Mouse (Mus musculus) liver, embryonic 14.5 days (tissue): ENCODE data around the gene Olfr1245. TPM values are rescaled to one million over a fixed set of nuclear protein-coding genes. Genes with fewer than 3 reads are reported as not detected.

Experiments used
- ATAC-seq: fragments of 200-750 bp; cut with Nextera tagmentation; 2 replicates; pipeline ENCODE4 v1.8.0; 2017; ENCODE audit warnings: moderate number of reproducible peaks, mild to moderate bottlenecking, moderate library complexity; ENCODE audit not compliant: insufficient read depth
- DNase-seq, 3 experiments: peaks; one replicate each; pipeline ENCODE4 v3.0.0-alpha.2; 2012 to 2013; ENCODE audit warnings: low read depth in 3 of 3, low spot score in 3 of 3
- H3K27ac ChIP-seq: fragments of 300-500 bp; sonication (generic); 2 replicates; pipeline ENCODE4 v1.5.1; 2014; ENCODE audit warnings: moderate library complexity, mild to moderate bottlenecking, control low read depth, inconsistent platforms
- H3K27me3 ChIP-seq: fragments of 300-500 bp; sonication (generic); 2 replicates; pipeline ENCODE4 v1.6.1; 2014; ENCODE audit warnings: mild to moderate bottlenecking, low read length, moderate library complexity; ENCODE audit not compliant: control insufficient read depth, insufficient read depth
- H3K36me3 ChIP-seq: fragments of 300-500 bp; sonication (generic); replicated peaks from 2 replicates; pipeline ENCODE4 v1.6.1; 2014; ENCODE audit warnings: low read depth; ENCODE audit not compliant: control insufficient read depth, insufficient read depth
- H3K4me1 ChIP-seq, 2 experiments: fragments of 200-500 bp in 1 of 2; fragments of 300-500 bp in 1 of 2; sonication (generic) in 1 of 2; replicated peaks; 2 replicates each; pipeline ENCODE4 v1.6.1; 2012 to 2014; ENCODE audit warnings: antibody characterized with exemption in 1 of 2, inconsistent platforms in 1 of 2, low read length in 1 of 2; ENCODE audit not compliant: control insufficient read depth in 2 of 2, insufficient read depth in 2 of 2
- H3K4me2 ChIP-seq: fragments of 300-500 bp; sonication (generic); 2 replicates; pipeline ENCODE4 v1.6.1; 2014; ENCODE audit warnings: low read depth, mild to moderate bottlenecking, control low read depth, moderate library complexity
- H3K4me3 ChIP-seq, 2 experiments: fragments of 200-500 bp in 1 of 2; fragments of 300-500 bp in 1 of 2; sonication (generic) in 1 of 2; 2 replicates each; pipeline ENCODE4 v1.5.1; 2012 to 2014; ENCODE audit warnings: low read depth in 2 of 2, low read length in 2 of 2, mild to moderate bottlenecking in 2 of 2, control low read depth in 1 of 2, inconsistent platforms in 1 of 2, moderate library complexity in 1 of 2; ENCODE audit not compliant: insufficient read depth in 1 of 2
- H3K9ac ChIP-seq: fragments of 300-500 bp; sonication (generic); replicated peaks from 2 replicates; pipeline ENCODE4 v1.6.1; 2014; ENCODE audit warnings: mild to moderate bottlenecking, control low read depth, moderate library complexity
- H3K9me3 ChIP-seq: fragments of 300-500 bp; sonication (generic); 2 replicates; pipeline ENCODE4 v1.6.1; 2016; ENCODE audit warnings: low read length, mixed read lengths; ENCODE audit not compliant: control insufficient read depth
- CTCF ChIP-seq: IDR thresholded peaks from 2 replicates; pipeline ENCODE4 v1.5.1; 2016; ENCODE audit warnings: antibody characterized with exemption, low read depth, control low read depth
- EP300 ChIP-seq: IDR thresholded peaks from 2 replicates; pipeline ENCODE4 v1.6.1; 2016; ENCODE audit warnings: antibody characterized with exemption, low read depth
- WGBS: fragments of 180-500 bp; shearing (Covaris S2); extraction: QIAGEN DNeasy Blood & Tissue Kit; methylation state at CpG from one replicate; pipeline ENCODE4 v1.1.7; 2014; ENCODE audit not compliant: insufficient replicate concordance; 5-methylcytosine and 5-hydroxymethylcytosine counted together
- polyA plus RNA-seq, 2 experiments: library from polyadenylated mRNA; depleted of rRNA in 1 of 2; stranded (reverse) in 1 of 2; unstranded in 1 of 2; fragments of >200 nt; fragmentation: Nextera tagmentation in 1 of 2; extraction: Ambion mirVana in 1 of 2; gene quantifications; 2 replicates each; pipeline versions ENCODE4 v1.2.1 to v1.2.3; 2012 to 2014

Olfr1245 gene
- polyA plus RNA-seq, 2 experiments = not detected

DNA sequence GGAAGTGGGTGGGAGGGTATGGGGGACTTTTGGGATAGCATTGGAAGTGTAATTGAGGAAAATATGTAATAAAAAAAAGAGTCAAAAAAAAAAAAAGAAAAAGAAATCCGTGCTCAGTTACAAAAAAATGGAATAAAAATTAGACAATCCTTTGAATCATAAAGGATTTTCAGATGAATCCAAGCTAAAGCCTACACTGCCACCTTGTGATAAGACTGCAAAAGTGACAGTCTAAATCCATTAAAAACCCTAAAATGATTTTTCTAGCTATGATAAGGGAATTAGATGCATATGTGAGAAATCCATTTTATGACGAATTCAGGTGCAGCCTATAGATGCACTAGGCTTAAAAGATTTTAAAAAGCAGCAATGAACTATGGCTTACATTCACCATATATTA, 33.7 kb downstream of the Olfr1245 start:
- Histone ChIP-seq H3K4me1 (no peaks in the 10 kb centered on the region), H3K4me3 (no peak overlapping the region), H3K27me3 (no peaks in the 10 kb centered on the region), H3K27ac (no peak overlapping the region), H3K9ac (no peak overlapping the region), H3K9me3 (no peaks in the 10 kb centered on the region), H3K4me2 (no peak overlapping the region), H3K36me3 (no peaks in the 10 kb centered on the region)
- no peak for DNase-seq
- 40% methylated on average over 2 of the region's 2 CpGs for WGBS
- TF ChIP-seq CTCF = no peak
- no peak for ATAC-seq

DNA sequence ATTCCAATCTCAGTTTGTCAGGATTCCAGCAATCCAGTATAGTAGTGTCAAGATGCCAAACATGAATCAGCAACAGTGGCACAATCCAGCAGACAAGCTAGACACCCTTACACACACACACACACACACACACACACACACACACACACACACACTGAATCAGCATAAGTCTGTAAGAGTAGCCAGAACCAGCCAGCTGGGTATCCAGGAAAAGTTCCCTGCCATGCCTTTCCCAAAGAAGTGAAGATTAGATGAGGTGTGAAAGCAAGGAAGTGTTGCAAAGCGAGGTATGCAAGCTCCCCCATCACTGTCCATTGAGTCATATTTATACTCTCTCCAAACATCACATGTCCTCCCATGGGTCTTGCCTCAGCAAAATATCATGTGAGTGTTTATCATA, 38.3 kb downstream of the Olfr1245 start:
- Histone ChIP-seq H3K4me3 (no peak overlapping the region), H3K27me3 (no peaks in the 10 kb centered on the region), H3K9ac (no peak overlapping the region), H3K27ac (no peak overlapping the region), H3K4me2 (no peak overlapping the region), H3K9me3 (no peaks in the 10 kb centered on the region), H3K36me3 (no peaks in the 10 kb centered on the region), H3K4me1 (no peaks in the 10 kb centered on the region)
- ATAC-seq (no peak), DNase-seq (no peak)
- 39% methylated on average over 1 of the region's 1 CpGs for WGBS
- TF ChIP-seq CTCF (no peak), EP300 (no peak)

DNA sequence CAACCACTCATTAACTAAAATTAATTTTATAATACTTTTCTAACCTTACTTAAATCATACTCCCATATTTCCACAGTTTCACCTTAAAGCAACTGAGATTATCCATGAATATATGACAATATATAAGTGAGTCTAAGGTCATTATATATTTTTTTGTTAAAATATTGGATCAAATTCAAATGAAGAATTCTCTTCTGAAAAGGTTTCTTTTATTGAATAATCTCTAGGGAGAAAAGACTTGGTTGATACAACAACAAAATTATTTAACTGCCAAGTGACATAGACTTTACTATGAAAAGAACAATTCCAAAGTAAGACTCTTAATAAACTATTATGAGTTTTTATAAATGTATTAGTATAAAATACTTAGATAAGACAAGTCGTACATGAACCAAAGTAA, 46.9 kb downstream of the Olfr1245 start, which contains the start of gene Olfr1243:
Olfr1243 (minus strand) TSS at position 101 of the 400 bp plus-strand sequence.
- Histone ChIP-seq H3K4me1 (no peaks in the 10 kb centered on the region), H3K36me3 (no peaks in the 10 kb centered on the region), H3K4me2 (no peak within 1 kb of the TSS), H3K9me3 (no peaks in the 10 kb centered on the region), H3K4me3 (no peak within 1 kb of the TSS), H3K27ac (no peak within 1 kb of the TSS), H3K27me3 (no peaks in the 10 kb centered on the region), H3K9ac (no peak within 1 kb of the TSS)
- WGBS = 51% methylated on average over 1 of the region's 1 CpGs
- TF ChIP-seq EP300 = no peak
- no peak for TF ChIP-seq CTCF
- ATAC-seq (no peak), DNase-seq (no peak)

Other genes starting within 250 kb of the Olfr1245 start
- not detected in 2 replicates for gene Olfr1232, start 248.8 kb downstream of the Olfr1245 start, polyA plus RNA-seq (2012; rRNA removed)
- gene Olfr1232, start 248.8 kb downstream of the Olfr1245 start, polyA plus RNA-seq (2014; fragmentation: Nextera tagmentation; extraction: Ambion mirVana) = not detected in 2 replicates
- gene Olfr1233, start 236.0 kb downstream of the Olfr1245 start, polyA plus RNA-seq (2012; rRNA removed) = not detected in 2 replicates
- not detected in 2 replicates for gene Olfr1233, start 236.0 kb downstream of the Olfr1245 start, polyA plus RNA-seq (2014; fragmentation: Nextera tagmentation; extraction: Ambion mirVana)
- not detected in 2 replicates for gene Olfr1234, start 213.6 kb downstream of the Olfr1245 start, polyA plus RNA-seq (2012; rRNA removed)
- not detected in 2 replicates for gene Olfr1234, start 213.6 kb downstream of the Olfr1245 start, polyA plus RNA-seq (2014; fragmentation: Nextera tagmentation; extraction: Ambion mirVana)
- gene Olfr1238, start 168.8 kb downstream of the Olfr1245 start, polyA plus RNA-seq (2012; rRNA removed) = not detected in 2 replicates
- gene Olfr1238, start 168.8 kb downstream of the Olfr1245 start, polyA plus RNA-seq (2014; fragmentation: Nextera tagmentation; extraction: Ambion mirVana) = not detected in 2 replicates
- gene Olfr1239, start 158.0 kb downstream of the Olfr1245 start, polyA plus RNA-seq (2012; rRNA removed) = not detected in 2 replicates
- not detected in 2 replicates for gene Olfr1239, start 158.0 kb downstream of the Olfr1245 start, polyA plus RNA-seq (2014; fragmentation: Nextera tagmentation; extraction: Ambion mirVana)
- gene Olfr1240, start 135.4 kb downstream of the Olfr1245 start, polyA plus RNA-seq (2012; rRNA removed) = not detected in 2 replicates
- not detected in 2 replicates for gene Olfr1240, start 135.4 kb downstream of the Olfr1245 start, polyA plus RNA-seq (2014; fragmentation: Nextera tagmentation; extraction: Ambion mirVana)
- not detected in 2 replicates for gene Olfr1241, start 91.3 kb downstream of the Olfr1245 start, polyA plus RNA-seq (2012; rRNA removed)
- gene Olfr1241, start 91.3 kb downstream of the Olfr1245 start, polyA plus RNA-seq (2014; fragmentation: Nextera tagmentation; extraction: Ambion mirVana) = not detected in 2 replicates
- not detected in 2 replicates for gene Olfr1242, start 80.1 kb downstream of the Olfr1245 start, polyA plus RNA-seq (2012; rRNA removed)
- gene Olfr1242, start 80.1 kb downstream of the Olfr1245 start, polyA plus RNA-seq (2014; fragmentation: Nextera tagmentation; extraction: Ambion mirVana) = not detected in 2 replicates
- not detected in 2 replicates for gene Olfr1243, start 47.0 kb downstream of the Olfr1245 start, polyA plus RNA-seq (2012; rRNA removed)
- gene Olfr1243, start 47.0 kb downstream of the Olfr1245 start, polyA plus RNA-seq (2014; fragmentation: Nextera tagmentation; extraction: Ambion mirVana) = not detected in 2 replicates
- gene Olfr1246, start 14.7 kb upstream of the Olfr1245 start, polyA plus RNA-seq (2012; rRNA removed) = not detected in 2 replicates
- not detected in 2 replicates for gene Olfr1246, start 14.7 kb upstream of the Olfr1245 start, polyA plus RNA-seq (2014; fragmentation: Nextera tagmentation; extraction: Ambion mirVana)
- not detected in 2 replicates for gene Olfr1247, start 35.7 kb upstream of the Olfr1245 start, polyA plus RNA-seq (2012; rRNA removed)
- gene Olfr1247, start 35.7 kb upstream of the Olfr1245 start, polyA plus RNA-seq (2014; fragmentation: Nextera tagmentation; extraction: Ambion mirVana) = not detected in 2 replicates
- not detected in 2 replicates for gene Olfr1248, start 39.8 kb upstream of the Olfr1245 start, polyA plus RNA-seq (2012; rRNA removed)
- gene Olfr1248, start 39.8 kb upstream of the Olfr1245 start, polyA plus RNA-seq (2014; fragmentation: Nextera tagmentation; extraction: Ambion mirVana) = not detected in 2 replicates
- not detected in 2 replicates for gene Olfr1249, start 56.5 kb upstream of the Olfr1245 start, polyA plus RNA-seq (2012; rRNA removed)
- gene Olfr1249, start 56.5 kb upstream of the Olfr1245 start, polyA plus RNA-seq (2014; fragmentation: Nextera tagmentation; extraction: Ambion mirVana) = not detected in 2 replicates
- gene Olfr1250, start 83.0 kb upstream of the Olfr1245 start, polyA plus RNA-seq (2012; rRNA removed) = not detected in 2 replicates
- not detected in 2 replicates for gene Olfr1250, start 83.0 kb upstream of the Olfr1245 start, polyA plus RNA-seq (2014; fragmentation: Nextera tagmentation; extraction: Ambion mirVana)
- not detected in 2 replicates for gene Olfr1251, start 93.5 kb upstream of the Olfr1245 start, polyA plus RNA-seq (2012; rRNA removed)
- not detected in 2 replicates for gene Olfr1251, start 93.5 kb upstream of the Olfr1245 start, polyA plus RNA-seq (2014; fragmentation: Nextera tagmentation; extraction: Ambion mirVana)
- gene Olfr1252, start 146.6 kb upstream of the Olfr1245 start, polyA plus RNA-seq (2012; rRNA removed) = not detected in 2 replicates
- gene Olfr1252, start 146.6 kb upstream of the Olfr1245 start, polyA plus RNA-seq (2014; fragmentation: Nextera tagmentation; extraction: Ambion mirVana) = not detected in 2 replicates
- not detected in 2 replicates for gene Olfr1253, start 178.6 kb upstream of the Olfr1245 start, polyA plus RNA-seq (2012; rRNA removed)
- gene Olfr1253, start 178.6 kb upstream of the Olfr1245 start, polyA plus RNA-seq (2014; fragmentation: Nextera tagmentation; extraction: Ambion mirVana) = not detected in 2 replicates
- gene Olfr1254, start 215.2 kb upstream of the Olfr1245 start, polyA plus RNA-seq (2012; rRNA removed) = not detected in 2 replicates
- gene Olfr1254, start 215.2 kb upstream of the Olfr1245 start, polyA plus RNA-seq (2014; fragmentation: Nextera tagmentation; extraction: Ambion mirVana) = not detected in 2 replicates
- gene Olfr1255, start 233.6 kb upstream of the Olfr1245 start, polyA plus RNA-seq (2012; rRNA removed) = not detected in 2 replicates
- not detected in 2 replicates for gene Olfr1255, start 233.6 kb upstream of the Olfr1245 start, polyA plus RNA-seq (2014; fragmentation: Nextera tagmentation; extraction: Ambion mirVana)